Mouse (Mus musculus): ENCODE data around the gene Vma21. TPM values are rescaled to one million over a fixed set of nuclear protein-coding genes. Genes with fewer than 3 reads are reported as not detected.

The Vma21 gene
- 50.5 and 53.3 TPM in 2 replicates for polyA plus RNA-seq (2016; fragmentation: Nextera tagmentation; extraction: Ambion mirVana)

GRCm38 (mm10) chrX:71815631-71816345, at the start of gene Vma21:
TSS of gene Vma21 (plus strand) at chrX:71815924.
- no peaks in the 10 kb centered on the region for H3K27me3 ChIP-seq
- peak; percentile 44; the same call in 1 of the 2 replicates for ATAC-seq (ENCODE audit: low FRiP score)
- 33% methylated on average over 12 of the region's 12 CpGs for WGBS
- H3K27ac ChIP-seq = peak within 1 kb of the TSS; percentile 79
- H3K9me3 ChIP-seq (replicated peaks) = no peaks in the 10 kb centered on the region
- peak within 1 kb of the TSS; percentile 50 for H3K4me2 ChIP-seq (replicated peaks)
- H3K4me3 ChIP-seq = peak within 1 kb of the TSS; percentile 64
- H3K36me3 ChIP-seq = no peaks in the 10 kb centered on the region
- H3K4me1 ChIP-seq = peaks cover 3% of the 10 kb centered on the region; the same call in 1 of the 2 replicates
- peak within 1 kb of the TSS; percentile 78 for H3K9ac ChIP-seq

GRCm38 (mm10) chrX:71767909-71768308, 47.8 kb upstream of the Vma21 start:
- H3K4me3 ChIP-seq = no peak overlapping the region
- no peak overlapping the region for H3K4me2 ChIP-seq (replicated peaks)
- no peaks in the 10 kb centered on the region for H3K4me1 ChIP-seq
- H3K9me3 ChIP-seq (replicated peaks) = no peaks in the 10 kb centered on the region
- H3K9ac ChIP-seq = no peak overlapping the region
- no peak for ATAC-seq (ENCODE audit: low FRiP score)
- H3K27ac ChIP-seq = no peak overlapping the region
- 100% methylated on average over 1 of the region's 1 CpGs for WGBS
- no peaks in the 10 kb centered on the region for H3K36me3 ChIP-seq
- no peaks in the 10 kb centered on the region for H3K27me3 ChIP-seq

- Histone ChIP-seq H3K36me3 (no peaks in the 10 kb centered on the region), H3K9ac (no peak overlapping the region), H3K4me1 (no peaks in the 10 kb centered on the region), H3K4me2 (replicated peaks) (no peak overlapping the region), H3K4me3 (no peak overlapping the region), H3K9me3 (replicated peaks) (no peaks in the 10 kb centered on the region), H3K27ac (no peak overlapping the region), H3K27me3 (no peaks in the 10 kb centered on the region; the same call in 1 of the 2 replicates)
- no peak for ATAC-seq (ENCODE audit: low FRiP score)
- 7% methylated on average over 4 of the region's 4 CpGs for WGBS
Measured at GRCm38 (mm10) chrX:71791106-71791505, 24.6 kb upstream of the Vma21 start.

- WGBS = 49% methylated on average over 7 of the region's 7 CpGs
- Histone ChIP-seq H3K4me2 (replicated peaks) (no peak overlapping the region), H3K27me3 (no peaks in the 10 kb centered on the region; the same call in 1 of the 2 replicates), H3K4me1 (no peaks in the 10 kb centered on the region), H3K36me3 (no peaks in the 10 kb centered on the region), H3K9me3 (replicated peaks) (no peaks in the 10 kb centered on the region), H3K4me3 (no peak overlapping the region), H3K27ac (no peak overlapping the region), H3K9ac (no peak overlapping the region)
- peak; percentile 19; the same call in 1 of the 2 replicates for ATAC-seq (ENCODE audit: low FRiP score)
Measured at GRCm38 (mm10) chrX:71797766-71798165, 18.0 kb upstream of the Vma21 start.

GRCm38 (mm10) chrX:71798883-71799282, 16.8 kb upstream of the Vma21 start:
- H3K36me3 ChIP-seq = no peaks in the 10 kb centered on the region
- H3K4me3 ChIP-seq = no peak overlapping the region
- H3K4me2 ChIP-seq (replicated peaks) = no peak overlapping the region
- H3K9me3 ChIP-seq (replicated peaks) = no peaks in the 10 kb centered on the region
- 74% methylated on average over 5 of the region's 5 CpGs for WGBS
- no peak for ATAC-seq (ENCODE audit: low FRiP score)
- no peaks in the 10 kb centered on the region for H3K4me1 ChIP-seq
- no peak overlapping the region for H3K27ac ChIP-seq
- no peak overlapping the region for H3K9ac ChIP-seq
- H3K27me3 ChIP-seq = no peaks in the 10 kb centered on the region; the same call in 1 of the 2 replicates

GRCm38 (mm10) chrX:71811966-71812835, 3.5 kb upstream of the Vma21 start:
- H3K27me3 ChIP-seq = no peaks in the 10 kb centered on the region
- H3K9me3 ChIP-seq (replicated peaks) = no peaks in the 10 kb centered on the region
- 46% methylated on average over 5 of the region's 5 CpGs for WGBS
- no peak for ATAC-seq (ENCODE audit: low FRiP score)
- no peaks in the 10 kb centered on the region for H3K4me1 ChIP-seq
- no peak overlapping the region for H3K4me3 ChIP-seq
- H3K36me3 ChIP-seq = no peaks in the 10 kb centered on the region
- no peak overlapping the region for H3K27ac ChIP-seq
- H3K9ac ChIP-seq = no peak overlapping the region
- H3K4me2 ChIP-seq (replicated peaks) = no peak overlapping the region

- H3K9me3 ChIP-seq (replicated peaks) = no peaks in the 10 kb centered on the region
- peak overlapping the region; percentile 64 for H3K4me3 ChIP-seq
- no peaks in the 10 kb centered on the region for H3K36me3 ChIP-seq
- ATAC-seq (ENCODE audit: low FRiP score) = peak; percentile 97
- H3K27ac ChIP-seq = peak overlapping the region; percentile 79
- peaks cover 3% of the 10 kb centered on the region; the same call in 1 of the 2 replicates for H3K4me1 ChIP-seq
- peak overlapping the region; percentile 50 for H3K4me2 ChIP-seq (replicated peaks)
- peak overlapping the region; percentile 78 for H3K9ac ChIP-seq
- H3K27me3 ChIP-seq = no peaks in the 10 kb centered on the region
- WGBS = 13% methylated on average over 52 of the region's 52 CpGs
Measured at GRCm38 (mm10) chrX:71816401-71816857, 705 bp downstream of the Vma21 start.

- Histone ChIP-seq H3K27ac (peak overlapping the region; percentile 79), H3K9me3 (replicated peaks) (no peaks in the 10 kb centered on the region), H3K27me3 (no peaks in the 10 kb centered on the region), H3K4me3 (peak overlapping the region; percentile 64), H3K4me2 (replicated peaks) (peak overlapping the region; percentile 50), H3K9ac (peak overlapping the region; percentile 78), H3K36me3 (no peaks in the 10 kb centered on the region), H3K4me1 (peaks cover 3% of the 10 kb centered on the region; the same call in 1 of the 2 replicates)
- peak; percentile 83 for ATAC-seq (ENCODE audit: low FRiP score)
- 34% methylated on average over 14 of the region's 14 CpGs for WGBS
Measured at GRCm38 (mm10) chrX:71816931-71817361, 1.2 kb downstream of the Vma21 start.

GRCm38 (mm10) chrX:71838911-71839310, 23.2 kb downstream of the Vma21 start:
- Histone ChIP-seq H3K27me3 (no peaks in the 10 kb centered on the region), H3K27ac (no peak overlapping the region), H3K4me1 (no peaks in the 10 kb centered on the region), H3K9me3 (replicated peaks) (no peaks in the 10 kb centered on the region), H3K4me2 (replicated peaks) (no peak overlapping the region), H3K4me3 (no peak overlapping the region), H3K9ac (no peak overlapping the region), H3K36me3 (no peaks in the 10 kb centered on the region)
- ATAC-seq (ENCODE audit: low FRiP score) = no peak
- 41% methylated on average over 4 of the region's 4 CpGs for WGBS

GRCm38 (mm10) chrX:71846696-71847095, 31.0 kb downstream of the Vma21 start:
- H3K27ac ChIP-seq = no peak overlapping the region
- ATAC-seq (ENCODE audit: low FRiP score) = no peak

GRCm38 (mm10) chrX:71853798-71854197, 38.1 kb downstream of the Vma21 start:
- H3K36me3 ChIP-seq = no peaks in the 10 kb centered on the region
- H3K4me1 ChIP-seq = no peaks in the 10 kb centered on the region
- no peak overlapping the region for H3K9ac ChIP-seq
- no peak overlapping the region for H3K4me3 ChIP-seq
- H3K4me2 ChIP-seq (replicated peaks) = no peak overlapping the region
- H3K27ac ChIP-seq = no peak overlapping the region
- H3K27me3 ChIP-seq = no peaks in the 10 kb centered on the region
- no peaks in the 10 kb centered on the region for H3K9me3 ChIP-seq (replicated peaks)
- no peak for ATAC-seq (ENCODE audit: low FRiP score)

More at GRCm38 (mm10) chrX:71846696-71847095, 31.0 kb downstream of the Vma21 start:
- Histone ChIP-seq H3K4me1 (no peaks in the 10 kb centered on the region), H3K27me3 (no peaks in the 10 kb centered on the region), H3K4me2 (replicated peaks) (no peak overlapping the region), H3K36me3 (no peaks in the 10 kb centered on the region), H3K9me3 (replicated peaks) (no peaks in the 10 kb centered on the region), H3K4me3 (no peak overlapping the region), H3K9ac (no peak overlapping the region)
- WGBS = 84% methylated on average over 4 of the region's 4 CpGs

All from hindbrain, embryonic 12.5 days (tissue).